Mouse (Mus musculus) neutrophil, adult 5-6 weeks (primary cell): ENCODE results near the gene Gm5269. TPM values are rescaled to one million over a fixed set of nuclear protein-coding genes. Genes with fewer than 3 reads are reported as not detected.

ENCODE experiments used
- ATAC-seq: fragments of 151-379, 151-347 bp; 2 replicates; pipeline ENCODE4 v1.8.0; 2017; ENCODE audit warnings: mild to moderate bottlenecking, moderate TSS enrichment; ENCODE audit not compliant: insufficient number of reproducible peaks, poor library complexity, low FRiP score, severe bottlenecking; ENCODE audit errors: extremely low read depth
- total RNA-seq: library from RNA; stranded (forward); fragments of 200-1000 nt; gene quantifications from 2 replicates; pipeline ENCODE4 v1.2.3, GENCODE M21; 2017

The Gm5269 gene
- 3.6 and 5.7 TPM in 2 replicates for total RNA-seq

DNA sequence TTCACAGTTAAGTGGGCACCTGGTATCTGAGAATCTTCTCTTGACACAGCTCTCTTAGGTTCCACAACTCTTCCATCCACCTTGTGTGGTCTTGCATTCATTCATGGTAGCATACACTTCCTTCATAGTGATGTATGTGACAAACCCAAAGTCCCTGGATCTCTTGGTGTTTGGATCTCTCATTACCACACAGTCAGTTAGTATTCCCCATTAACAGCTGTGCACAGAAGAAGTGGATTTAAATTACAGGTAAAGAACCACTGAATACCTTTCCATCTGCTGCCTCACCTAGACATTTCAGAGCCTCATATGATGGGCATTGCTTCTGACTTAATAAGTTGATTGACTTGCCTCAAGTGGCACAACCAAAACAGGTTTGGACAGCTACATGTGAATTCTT lies at the start of gene Gm5269:
Gm5269 (minus strand) TSS at position 101 of the 400 bp plus-strand sequence.
- ATAC-seq, result no peak

DNA sequence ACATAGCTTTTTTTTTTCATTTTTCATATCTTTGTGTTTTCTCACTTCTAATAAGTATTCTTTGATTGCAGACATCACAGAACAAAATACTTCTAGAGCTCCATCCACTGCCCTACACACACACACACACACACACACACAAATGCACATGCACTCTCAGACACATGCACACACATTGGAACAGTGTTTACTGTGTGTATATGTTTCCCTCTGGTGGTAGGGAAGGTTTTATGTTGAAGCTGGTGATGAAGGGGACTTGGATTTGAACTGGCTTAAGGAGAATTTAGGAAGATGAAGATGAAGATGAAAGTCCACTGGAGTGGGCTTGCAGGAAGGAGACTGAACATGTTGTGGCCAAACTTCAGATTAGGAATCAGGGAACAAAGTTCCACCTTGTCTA lies 41.1 kb upstream of the Gm5269 start:
- ATAC-seq, result no peak

DNA sequence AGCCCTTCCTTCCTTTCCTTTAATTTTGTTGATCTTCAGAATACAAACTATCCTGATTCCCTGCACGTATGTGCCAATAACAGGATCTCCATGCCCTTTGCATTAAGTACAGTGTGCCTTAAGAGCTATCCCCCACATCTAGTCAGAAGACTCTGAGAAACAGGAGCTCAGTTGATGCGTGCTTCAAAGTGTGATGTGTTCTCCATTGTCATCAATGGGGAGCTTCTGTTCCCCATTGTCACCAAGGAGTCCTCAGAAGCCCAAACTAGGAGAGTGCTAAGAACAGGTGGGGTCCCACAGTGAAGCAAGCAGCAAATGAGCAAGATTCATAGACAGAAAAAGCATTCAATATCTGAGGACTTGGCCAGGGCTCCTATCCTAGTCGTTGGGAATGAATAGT lies 36.8 kb upstream of the Gm5269 start:
- no peak for ATAC-seq

DNA sequence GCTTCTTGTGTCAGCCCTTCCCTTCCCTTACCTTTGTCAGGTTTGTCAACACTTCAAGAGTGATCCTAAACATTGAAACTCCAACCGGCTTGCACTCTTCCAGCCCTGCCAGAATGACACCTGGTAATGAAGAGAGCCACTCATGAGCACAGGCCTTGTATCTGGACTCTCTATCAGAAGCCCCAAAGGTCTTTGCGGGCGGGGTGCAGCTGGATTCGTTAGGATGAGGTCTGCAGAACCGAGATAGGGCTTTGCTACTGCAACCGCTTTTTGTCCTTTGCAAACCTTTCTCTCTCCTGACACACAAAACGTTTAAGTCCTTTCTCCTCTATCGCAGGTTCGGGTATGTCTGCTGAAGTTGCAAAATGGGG lies 36.3 kb upstream of the Gm5269 start, which contains the start of gene Slc40a1:
Slc40a1 (minus strand) TSS at position 131 of the 371 bp plus-strand sequence.
- ATAC-seq, result no peak

DNA sequence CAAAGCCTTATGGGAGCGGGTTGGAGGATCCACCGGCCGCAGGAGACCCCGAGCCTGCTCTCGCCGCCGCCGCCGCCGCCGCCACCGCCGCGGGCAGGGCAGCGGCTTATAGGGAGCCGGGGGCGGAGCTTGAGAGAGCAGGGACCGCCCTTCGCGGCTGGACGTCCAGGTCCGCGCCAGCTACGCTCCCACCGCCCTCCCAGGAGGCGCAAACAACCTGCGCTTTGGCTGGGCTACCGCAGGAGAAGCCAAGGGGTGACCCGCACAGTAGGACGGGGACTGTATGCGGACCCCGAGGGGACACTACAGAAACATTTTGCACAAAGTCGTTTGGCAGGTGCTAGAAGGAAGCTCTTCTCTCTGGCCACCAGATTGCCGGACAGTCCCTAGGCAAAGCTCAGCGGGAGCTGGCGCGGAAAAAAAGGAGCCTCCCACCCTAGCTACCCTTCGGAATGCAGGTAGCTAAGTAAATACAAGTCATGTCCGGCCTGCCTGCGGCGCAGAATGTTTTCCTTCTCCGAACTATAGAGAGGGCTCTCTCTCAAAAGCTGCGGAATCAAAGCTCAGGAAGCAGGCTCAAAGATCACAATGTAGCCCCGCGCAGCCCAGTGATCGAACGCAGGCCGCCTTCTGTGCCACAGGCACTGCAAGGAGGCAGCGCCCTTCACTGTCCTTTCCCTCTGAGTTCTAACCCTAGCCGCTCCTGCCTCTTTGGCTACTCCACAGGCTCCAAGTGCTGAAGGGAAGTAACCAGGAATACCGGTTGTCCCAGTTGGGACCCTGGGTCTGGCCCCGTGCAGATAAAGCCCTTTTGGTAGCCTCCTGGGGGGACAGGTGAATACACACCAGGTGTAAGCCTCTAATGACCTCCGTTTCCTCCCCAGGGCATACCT lies 35.7 kb upstream of the Gm5269 start:
- peak; percentile 81 for ATAC-seq

DNA sequence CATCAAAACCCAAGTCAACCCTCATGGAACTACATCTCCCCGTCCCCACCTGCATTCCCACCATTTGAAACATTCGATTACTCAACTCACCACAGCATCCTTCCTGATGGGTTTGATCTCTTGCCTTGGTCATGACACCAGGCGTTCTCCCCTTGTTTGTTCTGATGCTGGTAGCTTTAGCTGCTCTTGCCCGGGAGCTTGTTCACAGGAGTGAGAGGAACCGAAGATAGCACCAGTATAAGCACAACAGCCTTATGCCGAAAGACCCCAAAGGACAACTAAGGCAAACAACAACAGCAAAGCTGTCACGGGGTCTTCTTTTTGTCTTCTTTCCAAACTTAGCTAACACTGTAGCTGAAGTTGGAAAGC lies 35.0 kb upstream of the Gm5269 start:
- 0 out of 2 replicates have a peak, but pooled peaks have one; percentile 9 for ATAC-seq

DNA sequence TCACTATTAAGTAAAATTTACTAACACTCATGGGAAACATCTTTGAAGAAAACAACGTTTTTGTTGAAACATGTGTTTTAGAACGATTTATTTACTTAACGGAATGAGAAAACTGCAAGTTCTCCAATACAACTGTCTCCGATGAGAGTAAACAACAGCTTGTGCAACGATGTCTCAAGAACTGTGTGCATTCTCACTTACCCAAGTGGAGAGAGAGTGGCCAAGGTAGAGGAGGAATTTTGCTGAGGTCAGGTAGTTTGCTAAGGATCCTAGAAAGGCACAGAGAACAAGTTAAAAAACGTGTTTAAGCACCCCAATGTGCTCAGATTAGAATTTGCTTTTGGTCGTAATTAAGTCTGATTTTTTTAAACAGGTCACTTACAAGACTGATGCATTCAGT lies 34.4 kb upstream of the Gm5269 start:
- no peak for ATAC-seq

DNA sequence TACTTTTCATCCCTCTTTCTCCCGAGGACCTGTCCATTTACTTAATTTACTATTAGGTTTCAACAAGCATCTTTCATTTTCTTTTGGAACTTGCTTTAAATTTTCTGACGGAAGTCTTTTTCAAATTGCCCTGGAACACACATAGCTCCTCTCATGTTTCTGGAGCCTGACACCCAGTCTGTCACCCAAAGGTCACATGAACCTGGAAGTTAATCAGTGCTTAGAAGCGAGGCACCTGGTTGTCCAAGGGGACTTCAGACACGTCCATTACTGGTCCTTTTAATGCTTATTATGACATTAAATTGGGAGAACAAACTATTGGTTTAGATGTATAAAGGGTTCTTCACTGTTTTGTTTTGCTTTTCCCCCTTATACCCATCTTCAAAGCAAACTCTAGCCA lies 33.2 kb upstream of the Gm5269 start:
- no peak for ATAC-seq

DNA sequence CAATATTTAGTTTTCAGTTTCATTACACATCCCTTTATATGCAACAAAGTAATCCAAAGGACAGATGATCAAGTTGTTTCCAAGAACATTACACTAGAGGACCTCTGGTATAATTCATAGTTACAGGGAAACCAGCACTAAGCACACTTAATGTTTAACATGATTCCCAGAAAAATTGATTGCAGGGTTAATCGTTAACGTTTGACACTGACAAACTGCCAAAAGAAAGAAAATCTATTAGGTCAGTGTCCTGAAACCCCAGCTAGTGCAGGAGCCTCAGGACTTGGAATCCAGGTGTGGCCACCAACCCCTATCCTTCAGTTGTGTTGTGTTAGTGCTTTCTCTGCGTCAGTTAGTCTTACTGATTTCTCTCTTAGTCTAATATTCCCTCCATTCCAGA lies 30.6 kb upstream of the Gm5269 start:
- no peak for ATAC-seq

DNA sequence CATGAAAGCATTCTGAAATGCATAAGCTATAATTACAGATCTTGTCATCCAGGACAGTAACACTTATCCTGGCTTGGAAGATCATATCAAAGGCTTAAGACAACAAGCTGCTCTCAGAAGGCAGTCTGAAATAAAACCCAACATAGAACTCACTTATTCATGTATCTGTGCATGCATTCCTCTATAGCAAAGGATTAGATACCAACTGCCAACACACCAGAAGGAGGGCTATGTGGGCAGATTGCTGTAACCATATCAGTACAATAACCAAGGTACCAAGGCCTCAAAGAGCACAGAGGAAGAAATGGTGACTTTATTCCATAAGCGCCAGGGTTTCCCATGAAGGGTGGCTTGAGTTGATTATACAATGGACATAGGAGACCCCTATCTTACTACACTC lies 29.7 kb upstream of the Gm5269 start:
- ATAC-seq, result no peak

DNA sequence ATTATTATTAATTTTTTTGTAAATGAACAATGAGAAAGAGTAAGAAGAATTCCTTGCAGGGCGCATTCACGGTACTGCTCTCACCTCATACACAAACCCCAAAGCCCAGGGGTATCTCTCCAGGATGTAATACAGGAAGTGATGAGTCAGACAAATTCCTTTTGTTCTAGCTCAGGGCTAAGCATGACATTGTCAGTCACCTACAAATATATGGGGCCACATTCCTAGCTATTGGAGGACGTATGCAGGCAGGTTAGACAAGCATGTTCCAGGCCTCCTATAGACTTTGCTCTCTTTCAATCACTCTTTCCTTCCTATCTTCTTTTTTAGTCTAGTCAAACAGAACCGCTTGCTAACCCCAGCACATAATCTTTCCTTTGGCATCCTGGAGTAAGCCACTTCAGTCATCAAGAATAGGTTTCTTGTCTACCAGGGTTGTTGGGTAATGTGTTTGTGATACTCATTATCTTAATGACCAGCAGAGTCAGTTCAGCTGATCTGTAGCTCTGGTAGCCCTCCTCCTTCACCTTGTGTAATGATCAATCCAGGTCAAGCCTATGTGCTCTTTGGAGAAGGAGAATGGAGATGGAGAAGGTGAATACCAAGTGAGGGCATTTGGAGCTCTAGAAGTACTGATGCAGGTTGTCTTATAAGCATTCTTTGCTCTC lies 27.2 kb upstream of the Gm5269 start:
- no peak for ATAC-seq

DNA sequence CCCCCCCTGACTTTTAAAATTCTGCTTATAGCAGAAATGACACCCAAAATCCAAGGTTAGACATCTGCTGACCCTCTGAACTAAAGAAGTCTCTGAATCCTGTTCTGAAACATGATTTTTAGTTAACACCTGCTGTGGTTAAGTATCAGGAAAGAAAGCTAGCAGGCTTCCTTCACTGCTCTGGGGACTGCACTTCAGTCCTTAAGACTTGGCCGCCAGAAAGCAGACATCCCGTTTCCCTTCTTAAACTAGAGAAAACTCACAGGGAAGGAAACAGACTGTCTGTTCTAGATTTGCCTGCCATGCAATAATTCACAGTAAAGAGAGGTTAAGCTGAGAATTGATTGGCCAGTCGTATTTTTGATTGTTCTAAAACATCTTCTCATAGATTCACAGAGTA lies 26.1 kb upstream of the Gm5269 start:
- ATAC-seq, result no peak

DNA sequence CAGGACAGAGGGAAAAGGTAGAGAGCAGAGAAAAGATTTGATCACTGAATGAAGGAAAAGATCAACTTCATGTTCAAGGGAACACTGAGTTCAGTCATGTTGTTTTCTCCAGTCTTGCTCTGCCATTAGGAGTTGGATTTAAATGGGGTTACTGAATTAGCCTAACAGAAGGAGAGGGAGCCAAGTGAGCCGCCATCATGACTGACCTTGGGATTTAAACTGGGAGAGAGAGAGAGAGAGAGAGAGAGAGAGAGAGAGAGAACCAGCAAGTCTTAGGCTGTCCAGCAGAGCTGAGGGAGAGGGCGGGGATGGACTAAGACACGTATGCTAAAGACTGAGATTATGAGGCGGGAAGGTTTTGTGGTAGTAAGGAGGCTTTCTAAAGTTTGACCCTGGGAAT lies 24.2 kb upstream of the Gm5269 start:
- no peak for ATAC-seq

DNA sequence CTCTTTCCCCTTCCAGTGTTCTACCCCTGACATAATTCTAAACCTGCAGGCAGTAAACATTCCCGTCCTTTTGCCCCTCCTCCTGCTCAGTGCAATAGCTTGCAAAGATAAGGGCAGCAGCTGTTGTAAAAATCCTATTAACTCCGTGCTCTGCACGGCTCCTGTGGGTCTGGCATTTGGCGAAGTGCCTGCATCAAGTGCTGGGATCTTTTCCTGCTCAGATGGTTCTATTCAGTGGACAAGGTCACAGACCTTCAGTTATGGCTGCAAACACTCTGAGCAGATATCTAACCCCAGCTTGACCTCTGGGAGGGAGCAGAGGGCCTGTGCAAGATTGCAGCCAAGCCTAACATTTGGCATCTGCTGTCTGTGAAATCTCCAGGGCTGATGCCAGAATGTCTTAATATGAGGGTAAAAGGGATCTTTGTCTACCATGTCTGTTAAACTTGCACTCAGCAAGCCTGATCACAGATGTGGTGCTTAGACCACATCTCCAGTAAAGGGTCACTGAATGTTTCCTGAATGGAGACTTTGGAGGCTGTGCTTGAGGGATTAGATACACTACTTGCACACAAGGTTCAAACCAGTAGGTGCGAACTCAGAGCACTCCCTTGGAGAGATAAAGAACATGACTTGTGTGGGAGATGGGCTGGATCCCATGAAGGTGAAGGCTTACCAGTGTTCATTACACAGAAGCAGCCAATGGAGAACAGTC lies 15.2 kb upstream of the Gm5269 start:
- no peak for ATAC-seq

DNA sequence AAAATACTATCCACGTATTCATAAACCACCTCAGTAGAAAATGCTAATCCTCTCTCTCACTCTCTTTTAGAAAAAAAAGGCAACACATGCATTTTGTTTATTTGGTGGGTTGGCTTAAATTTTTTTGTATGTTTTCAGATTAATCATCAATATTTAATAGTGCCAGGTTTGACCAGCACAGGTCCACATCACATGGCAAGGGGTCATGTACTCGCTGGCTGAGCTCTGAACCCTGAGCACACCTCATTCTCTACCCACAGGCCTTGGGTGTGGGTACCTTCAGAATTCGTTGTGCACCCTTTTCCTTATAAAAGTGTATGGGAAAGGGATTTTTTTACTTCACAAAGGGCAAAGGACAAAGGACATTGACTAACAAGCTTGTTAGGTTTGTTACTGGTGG lies 14.1 kb upstream of the Gm5269 start:
- ATAC-seq, result no peak

DNA sequence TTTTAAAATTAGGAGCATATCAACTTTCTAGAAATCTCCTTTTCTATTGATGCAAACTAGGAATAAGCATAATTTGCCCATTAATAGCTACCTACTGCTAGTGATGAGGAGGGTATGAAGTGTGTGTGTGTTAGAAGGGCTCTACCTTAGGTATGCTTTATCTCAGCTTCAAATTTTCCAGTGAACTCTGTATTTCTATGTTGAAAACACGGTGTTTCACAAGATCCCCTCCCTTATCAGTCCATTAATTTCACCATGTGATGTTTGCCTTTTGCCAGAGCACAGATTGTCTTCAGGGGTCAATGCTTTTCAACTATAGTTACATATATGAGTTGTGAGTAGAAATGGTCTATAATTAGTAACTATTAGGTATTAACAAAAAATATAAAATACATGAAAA lies 8.0 kb upstream of the Gm5269 start:
- ATAC-seq, result no peak

DNA sequence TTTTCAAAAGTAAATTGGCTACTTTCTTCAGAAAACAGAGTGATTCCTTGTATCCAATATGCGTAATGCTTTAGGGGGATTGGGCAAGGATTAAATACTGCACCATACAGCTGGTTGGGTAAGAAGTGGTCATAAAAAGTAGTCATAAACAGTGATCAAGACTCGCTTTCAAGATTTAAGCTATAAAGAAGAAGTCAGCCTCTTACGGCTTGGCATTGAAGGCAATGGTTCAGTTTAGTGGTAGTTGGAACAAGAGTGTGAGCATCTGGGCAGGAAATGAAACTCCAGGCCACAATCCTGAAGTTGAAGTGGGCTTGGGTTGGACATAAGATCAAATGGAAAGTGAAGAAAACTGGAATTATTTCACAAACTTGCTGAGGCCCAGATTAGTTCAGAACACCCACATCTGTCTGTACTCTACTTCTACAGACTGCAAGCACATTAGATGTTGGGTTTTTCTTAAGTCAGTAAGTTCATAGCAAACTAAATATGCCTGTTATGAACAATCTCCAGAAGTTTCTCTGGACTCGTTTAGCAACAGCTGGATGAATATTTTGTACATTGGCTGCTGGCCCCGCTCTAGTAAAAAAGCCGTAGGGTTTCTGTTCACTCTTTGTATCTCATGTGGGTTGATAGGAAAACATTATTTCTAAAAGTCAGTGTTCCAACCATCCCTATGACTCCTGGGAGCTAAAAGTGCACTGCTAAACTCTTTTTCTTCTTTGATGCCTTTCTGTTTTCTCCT lies 4.3 kb upstream of the Gm5269 start:
- ATAC-seq, result no peak

DNA sequence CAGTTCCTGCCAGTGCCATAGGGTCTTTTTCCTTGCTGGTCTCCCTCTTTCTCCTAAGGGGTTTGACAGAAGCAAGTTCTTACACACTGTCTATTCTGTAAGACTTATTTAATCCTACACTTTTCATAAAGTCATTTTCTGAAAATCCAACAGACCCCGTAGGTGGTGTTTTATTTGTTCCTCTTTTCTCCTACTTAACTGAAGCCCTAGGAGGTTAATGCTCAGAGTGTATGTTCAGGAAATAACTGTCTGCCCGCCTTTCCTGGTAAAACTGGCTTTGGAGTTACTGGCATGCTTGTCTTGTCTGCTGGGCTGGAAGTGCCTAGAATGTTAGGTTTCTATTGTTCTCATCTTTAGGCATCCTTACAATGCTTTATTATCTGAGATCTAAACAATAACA lies 1.9 kb upstream of the Gm5269 start:
- ATAC-seq, result no peak

DNA sequence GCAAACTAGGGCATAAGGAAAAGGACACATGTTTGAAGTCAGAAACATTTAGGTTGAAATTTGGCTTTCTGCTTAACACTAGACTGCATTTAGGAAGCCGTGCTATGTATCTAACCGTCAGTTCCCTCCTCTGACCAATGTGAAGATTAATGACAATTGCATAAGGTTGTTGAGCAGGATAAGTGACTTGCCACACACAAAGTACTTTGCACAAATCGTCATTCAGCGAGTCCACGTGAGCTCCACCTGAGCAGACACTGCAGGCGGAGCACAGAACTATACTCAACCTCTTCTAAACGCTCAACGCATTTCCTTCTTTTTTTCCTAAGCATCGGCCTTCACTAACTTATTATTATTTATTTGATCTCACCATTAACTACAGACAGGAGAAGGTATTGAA lies 3.3 kb downstream of the Gm5269 start:
- no peak for ATAC-seq
